Mouse (Mus musculus): Measurements from ENCODE around the gene Opcml. TPM values are rescaled to one million over a fixed set of nuclear protein-coding genes. Genes with fewer than 3 reads are reported as not detected.

The Opcml gene
- polyA plus RNA-seq, 1 experiment from 2014 or later, result 6.1 TPM

- H3K27ac ChIP-seq (ENCODE audit: low read length), result no peak overlapping the region
- no peak overlapping the region for H3K4me2 ChIP-seq (ENCODE audit: low read depth, low read length)
- no peak overlapping the region for H3K9ac ChIP-seq (ENCODE audit: low read length)
- no peak for ATAC-seq (replicated peaks; ENCODE audit: extremely low read depth, insufficient read depth, low FRiP score)
- H3K4me1 ChIP-seq (ENCODE audit: control insufficient read depth, insufficient read depth, low read length), result no peaks in the 10 kb centered on the region
- H3K9me3 ChIP-seq (replicated peaks; ENCODE audit: control insufficient read depth, low read length), result no peaks in the 10 kb centered on the region
- H3K27me3 ChIP-seq (ENCODE audit: control insufficient read depth, insufficient read depth, low read length), result no peaks in the 10 kb centered on the region
- no peak overlapping the region for H3K4me3 ChIP-seq (ENCODE audit: low read length)
- WGBS, result 91% methylated on average over 2 of the region's 2 CpGs
- no peaks in the 10 kb centered on the region for H3K36me3 ChIP-seq (ENCODE audit: control insufficient read depth, insufficient read depth)
Observed at GRCm38 (mm10) chr9:28720186-28720585, 929.6 kb downstream of the Opcml start.

DNA sequence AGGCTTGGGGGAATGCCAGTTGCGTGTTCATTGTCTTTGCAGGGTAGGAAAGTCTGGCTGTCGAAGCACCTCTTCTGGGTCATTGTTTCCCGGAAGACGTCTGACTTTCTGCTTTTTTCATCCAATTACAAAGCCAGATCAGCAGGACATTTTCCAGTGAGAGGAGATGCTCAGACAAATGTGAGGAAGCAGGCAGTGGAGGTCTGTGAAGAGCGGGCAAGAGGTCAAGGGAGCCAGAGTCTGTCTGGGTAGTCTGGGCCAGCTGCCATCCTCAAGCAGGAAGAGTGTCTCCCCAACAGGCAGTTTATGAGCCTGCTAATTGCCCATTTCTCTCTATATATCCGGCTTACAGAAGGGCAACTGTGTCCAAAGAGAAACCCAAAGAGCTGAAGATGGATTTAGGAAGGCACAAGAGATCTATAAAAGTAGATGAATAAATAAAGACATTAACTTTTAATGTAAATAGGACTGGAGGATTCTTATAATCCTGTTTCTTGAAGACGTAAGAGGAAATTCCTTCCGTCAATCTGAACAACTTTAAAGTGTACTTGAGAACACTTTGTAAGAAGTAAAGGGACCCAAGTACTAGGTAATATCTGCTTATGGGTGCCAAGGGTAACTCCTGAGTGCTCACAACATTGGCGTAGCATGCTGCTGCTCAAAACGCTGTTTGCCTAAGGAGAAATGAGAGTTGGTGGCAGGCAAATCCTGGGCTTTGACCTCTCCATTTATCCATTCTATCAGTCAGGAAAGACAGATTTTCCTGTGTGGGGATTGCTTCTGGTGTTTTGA lies 941.4 kb downstream of the Opcml start:
- 71% methylated on average over 10 of the region's 10 CpGs for WGBS
- no peak overlapping the region for H3K27ac ChIP-seq (ENCODE audit: low read length)
- ATAC-seq (replicated peaks; ENCODE audit: extremely low read depth, insufficient read depth, low FRiP score), result no peak

GRCm38 (mm10) chr9:28737955-28738354 lies 947.4 kb downstream of the Opcml start:
- WGBS, result 84% methylated on average over 2 of the region's 2 CpGs
- Histone ChIP-seq H3K4me3 (ENCODE audit: low read length) (no peak overlapping the region), H3K9me3 (replicated peaks; ENCODE audit: control insufficient read depth, low read length) (no peaks in the 10 kb centered on the region), H3K36me3 (ENCODE audit: control insufficient read depth, insufficient read depth) (no peaks in the 10 kb centered on the region), H3K4me1 (ENCODE audit: control insufficient read depth, insufficient read depth, low read length) (no peaks in the 10 kb centered on the region), H3K27me3 (ENCODE audit: control insufficient read depth, insufficient read depth, low read length) (no peaks in the 10 kb centered on the region), H3K9ac (ENCODE audit: low read length) (no peak overlapping the region), H3K27ac (ENCODE audit: low read length) (no peak overlapping the region), H3K4me2 (ENCODE audit: low read depth, low read length) (no peak overlapping the region)
- ATAC-seq (replicated peaks; ENCODE audit: extremely low read depth, insufficient read depth, low FRiP score), result no peak

More for the DNA sequence above, 941.4 kb downstream of the Opcml start:
- no peaks in the 10 kb centered on the region for H3K36me3 ChIP-seq (ENCODE audit: control insufficient read depth, insufficient read depth)
- H3K27me3 ChIP-seq (ENCODE audit: control insufficient read depth, insufficient read depth, low read length), result no peaks in the 10 kb centered on the region
- H3K4me3 ChIP-seq (ENCODE audit: low read length), result no peak overlapping the region
- H3K4me1 ChIP-seq (ENCODE audit: control insufficient read depth, insufficient read depth, low read length), result no peaks in the 10 kb centered on the region
- no peak overlapping the region for H3K4me2 ChIP-seq (ENCODE audit: low read depth, low read length)
- no peaks in the 10 kb centered on the region for H3K9me3 ChIP-seq (replicated peaks; ENCODE audit: control insufficient read depth, low read length)
- H3K9ac ChIP-seq (ENCODE audit: low read length), result no peak overlapping the region

- Histone ChIP-seq H3K9ac (ENCODE audit: low read length) (no peak overlapping the region), H3K4me2 (ENCODE audit: low read depth, low read length) (no peak overlapping the region), H3K27me3 (ENCODE audit: control insufficient read depth, insufficient read depth, low read length) (no peaks in the 10 kb centered on the region), H3K36me3 (ENCODE audit: control insufficient read depth, insufficient read depth) (no peaks in the 10 kb centered on the region), H3K27ac (ENCODE audit: low read length) (no peak overlapping the region), H3K4me3 (ENCODE audit: low read length) (no peak overlapping the region), H3K4me1 (ENCODE audit: control insufficient read depth, insufficient read depth, low read length) (no peaks in the 10 kb centered on the region), H3K9me3 (replicated peaks; ENCODE audit: control insufficient read depth, low read length) (no peaks in the 10 kb centered on the region)
- no peak for ATAC-seq (replicated peaks; ENCODE audit: extremely low read depth, insufficient read depth, low FRiP score)
- WGBS, result 31% methylated on average over 1 of the region's 1 CpGs
Observed at GRCm38 (mm10) chr9:28738451-28738860, 947.9 kb downstream of the Opcml start.

DNA sequence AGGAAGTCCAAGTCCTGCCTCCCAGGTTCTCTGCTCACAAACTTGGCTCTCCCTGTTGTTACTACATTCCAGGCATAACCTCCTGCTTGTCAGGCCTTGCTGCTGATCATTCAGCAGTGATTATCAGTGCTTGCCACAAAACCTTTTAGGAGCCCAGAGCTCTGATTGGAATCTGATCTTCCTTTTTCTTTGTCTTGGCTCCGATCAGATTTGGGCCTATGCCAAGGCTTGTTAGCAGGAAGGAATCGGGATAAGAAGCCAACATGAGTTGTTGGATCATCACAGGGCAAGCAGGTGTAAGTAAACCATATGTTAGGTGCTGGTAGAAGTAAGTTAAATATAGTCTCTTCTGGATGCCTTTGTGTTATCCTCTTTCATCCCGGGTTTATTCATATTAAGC lies 954.2 kb downstream of the Opcml start:
- no peaks in the 10 kb centered on the region for H3K9me3 ChIP-seq (replicated peaks; ENCODE audit: control insufficient read depth, low read length)
- no peak overlapping the region for H3K9ac ChIP-seq (ENCODE audit: low read length)
- no peak overlapping the region for H3K27ac ChIP-seq (ENCODE audit: low read length)
- H3K27me3 ChIP-seq (ENCODE audit: control insufficient read depth, insufficient read depth, low read length), result no peaks in the 10 kb centered on the region
- 0 out of 2 replicates have a peak, but pooled peaks cover 3% of the 10 kb centered on the region for H3K4me1 ChIP-seq (ENCODE audit: control insufficient read depth, insufficient read depth, low read length)
- H3K36me3 ChIP-seq (ENCODE audit: control insufficient read depth, insufficient read depth), result no peaks in the 10 kb centered on the region
- no peak overlapping the region for H3K4me2 ChIP-seq (ENCODE audit: low read depth, low read length)
- no peak for ATAC-seq (replicated peaks; ENCODE audit: extremely low read depth, insufficient read depth, low FRiP score)
- WGBS, result 59% methylated on average over 3 of the region's 3 CpGs
- no peak overlapping the region for H3K4me3 ChIP-seq (ENCODE audit: low read length)

DNA sequence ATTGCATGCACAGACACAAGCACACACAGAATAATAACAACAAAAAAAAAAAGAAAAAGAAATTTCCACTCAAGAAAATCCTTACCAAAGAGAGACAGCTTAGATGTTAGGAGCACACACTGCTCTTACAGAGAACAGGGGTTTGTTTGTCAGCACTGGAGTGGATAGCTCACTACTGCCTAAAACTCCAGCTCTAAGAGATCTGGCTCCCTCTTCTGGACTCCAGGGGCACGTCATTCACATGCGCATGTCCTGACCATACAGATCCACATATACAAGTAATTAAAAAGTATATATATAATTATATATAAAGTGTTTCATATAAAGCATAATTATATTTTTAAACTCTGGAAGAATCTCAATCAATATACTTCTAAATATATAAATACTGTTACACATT lies 958.3 kb downstream of the Opcml start:
- H3K9ac ChIP-seq (ENCODE audit: low read length), result no peak overlapping the region
- H3K4me1 ChIP-seq (ENCODE audit: control insufficient read depth, insufficient read depth, low read length), result 0 out of 2 replicates have a peak, but pooled peaks cover 3% of the 10 kb centered on the region
- WGBS, result 84% methylated on average over 2 of the region's 2 CpGs
- H3K4me2 ChIP-seq (ENCODE audit: low read depth, low read length), result no peak overlapping the region
- no peak for ATAC-seq (replicated peaks; ENCODE audit: extremely low read depth, insufficient read depth, low FRiP score)
- no peaks in the 10 kb centered on the region for H3K36me3 ChIP-seq (ENCODE audit: control insufficient read depth, insufficient read depth)
- no peaks in the 10 kb centered on the region for H3K27me3 ChIP-seq (ENCODE audit: control insufficient read depth, insufficient read depth, low read length)
- no peaks in the 10 kb centered on the region for H3K9me3 ChIP-seq (replicated peaks; ENCODE audit: control insufficient read depth, low read length)
- no peak overlapping the region for H3K27ac ChIP-seq (ENCODE audit: low read length)
- no peak overlapping the region for H3K4me3 ChIP-seq (ENCODE audit: low read length)

GRCm38 (mm10) chr9:28752908-28753307 lies 962.3 kb downstream of the Opcml start:
- no peaks in the 10 kb centered on the region for H3K27me3 ChIP-seq (ENCODE audit: control insufficient read depth, insufficient read depth, low read length)
- H3K4me3 ChIP-seq (ENCODE audit: low read length), result no peak overlapping the region
- no peak overlapping the region for H3K4me2 ChIP-seq (ENCODE audit: low read depth, low read length)
- WGBS, result 73% methylated on average over 5 of the region's 5 CpGs
- H3K9ac ChIP-seq (ENCODE audit: low read length), result no peak overlapping the region
- H3K9me3 ChIP-seq (replicated peaks; ENCODE audit: control insufficient read depth, low read length), result no peaks in the 10 kb centered on the region
- no peaks in the 10 kb centered on the region for H3K36me3 ChIP-seq (ENCODE audit: control insufficient read depth, insufficient read depth)
- no peak overlapping the region for H3K27ac ChIP-seq (ENCODE audit: low read length)
- no peak for ATAC-seq (replicated peaks; ENCODE audit: extremely low read depth, insufficient read depth, low FRiP score)
- H3K4me1 ChIP-seq (ENCODE audit: control insufficient read depth, insufficient read depth, low read length), result no peaks in the 10 kb centered on the region

GRCm38 (mm10) chr9:28756841-28757451 lies 966.4 kb downstream of the Opcml start:
- ATAC-seq (replicated peaks; ENCODE audit: extremely low read depth, insufficient read depth, low FRiP score), result no peak
- Histone ChIP-seq H3K27ac (ENCODE audit: low read length) (no peak overlapping the region), H3K4me1 (ENCODE audit: control insufficient read depth, insufficient read depth, low read length) (no peaks in the 10 kb centered on the region), H3K9ac (ENCODE audit: low read length) (no peak overlapping the region), H3K4me3 (ENCODE audit: low read length) (no peak overlapping the region), H3K9me3 (replicated peaks; ENCODE audit: control insufficient read depth, low read length) (no peaks in the 10 kb centered on the region), H3K27me3 (ENCODE audit: control insufficient read depth, insufficient read depth, low read length) (no peaks in the 10 kb centered on the region), H3K4me2 (ENCODE audit: low read depth, low read length) (no peak overlapping the region), H3K36me3 (ENCODE audit: control insufficient read depth, insufficient read depth) (no peaks in the 10 kb centered on the region)
- WGBS, result 57% methylated on average over 4 of the region's 4 CpGs

GRCm38 (mm10) chr9:28761460-28761859 lies 970.9 kb downstream of the Opcml start:
- H3K4me3 ChIP-seq (ENCODE audit: low read length), result no peak overlapping the region
- H3K9me3 ChIP-seq (replicated peaks; ENCODE audit: control insufficient read depth, low read length), result no peaks in the 10 kb centered on the region
- H3K27me3 ChIP-seq (ENCODE audit: control insufficient read depth, insufficient read depth, low read length), result no peaks in the 10 kb centered on the region
- ATAC-seq (replicated peaks; ENCODE audit: extremely low read depth, insufficient read depth, low FRiP score), result no peak
- H3K9ac ChIP-seq (ENCODE audit: low read length), result no peak overlapping the region
- 79% methylated on average over 4 of the region's 4 CpGs for WGBS
- H3K4me2 ChIP-seq (ENCODE audit: low read depth, low read length), result no peak overlapping the region
- H3K27ac ChIP-seq (ENCODE audit: low read length), result no peak overlapping the region
- H3K4me1 ChIP-seq (ENCODE audit: control insufficient read depth, insufficient read depth, low read length), result no peaks in the 10 kb centered on the region
- H3K36me3 ChIP-seq (ENCODE audit: control insufficient read depth, insufficient read depth), result no peaks in the 10 kb centered on the region

Measured in heart, embryonic 16.5 days (tissue).